Mouse (Mus musculus): Measurements from ENCODE around the gene Gm3376.
"Not testable (repeated sequence)": the region's sequence is repeated elsewhere in the genome, so short reads cannot be mapped to it uniquely, and the experiment has no call there.

The Gm3376 gene

GRCm38 (mm10) chrY:3771373-3771772, at the start of gene Gm3376:
Gm3376 (plus strand) TSS chrY:3771673.
- not testable (repeated sequence) for DNase-seq (ENCODE audit: low spot score in 2 of 2)
